Mouse (Mus musculus): ENCODE results near the gene Tars2.

DNA sequence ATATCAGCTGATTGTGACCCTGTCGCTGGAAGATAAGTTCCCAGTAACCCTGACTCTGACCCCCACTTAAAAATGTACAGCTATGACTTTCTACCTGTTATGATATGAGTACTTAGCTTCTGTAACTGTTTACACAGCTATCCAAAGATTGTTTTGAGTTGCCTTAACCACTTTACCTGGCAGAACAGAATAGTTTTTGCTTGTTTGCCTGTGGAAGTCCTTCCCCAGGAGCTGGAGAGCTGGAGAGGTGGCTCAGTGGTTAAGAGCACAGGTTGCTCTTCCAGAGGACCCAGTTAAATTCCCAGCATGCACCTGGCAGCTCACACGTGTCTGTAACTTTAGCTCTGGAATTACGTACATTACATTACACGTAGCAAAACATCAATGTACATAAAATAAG lies 55.4 kb downstream of the Tars2 start:
- TF ChIP-seq GATA1 (IDR thresholded peaks at IDR 0.05; ENCODE audit: low read length) (no peak), TAL1 (IDR thresholded peaks at IDR 0.05; ENCODE audit: low read length) (no peak)

Measured in erythroblast, embryonic 14.5 days (primary cell).